Mouse (Mus musculus): ENCODE data around the gene Hif3a. TPM values are rescaled to one million over a fixed set of nuclear protein-coding genes. Genes with fewer than 3 reads are reported as not detected.

The Hif3a gene
- polyA plus RNA-seq, 1 experiment: 0.16 TPM

DNA sequence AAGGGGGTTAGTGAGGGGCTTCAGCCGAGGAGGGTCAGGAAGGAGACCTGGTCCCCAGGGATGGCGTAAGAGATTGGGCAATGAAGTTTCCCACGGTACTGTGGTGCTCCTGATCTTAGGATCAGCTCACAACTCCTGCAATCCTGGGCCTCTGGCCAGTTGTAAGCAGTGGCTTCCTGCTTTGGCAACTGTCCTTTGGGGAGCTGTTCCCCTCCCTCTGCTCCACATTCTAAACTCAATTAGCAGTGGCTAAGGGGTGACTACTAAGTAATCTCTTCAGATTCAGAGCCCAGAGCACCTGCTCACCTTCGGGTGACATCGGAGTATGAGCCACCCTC, 52.2 kb downstream of the Hif3a start:
- Histone ChIP-seq H3K36me3 (ENCODE audit: control insufficient read depth, insufficient read depth) (peaks cover 25% of the 10 kb centered on the region), H3K4me2 (ENCODE audit: low read depth) (no peak overlapping the region), H3K27me3 (ENCODE audit: control insufficient read depth, insufficient read depth, insufficient read length) (no peaks in the 10 kb centered on the region), H3K79me2 (ENCODE audit: control insufficient read depth, insufficient read depth) (no peaks in the 10 kb centered on the region), H3K4me3 (no peak overlapping the region), H3ac (ENCODE audit: control insufficient read depth, insufficient read length) (no peak overlapping the region)
- TF ChIP-seq MAX (IDR thresholded peaks at IDR 0.05; ENCODE audit: low read depth): no peak
- TF ChIP-seq POLR2A (IDR thresholded peaks at IDR 0.05; ENCODE audit: insufficient read length, low read depth): no peak
- TF ChIP-seq MYOD1 (IDR thresholded peaks at IDR 0.05; ENCODE audit: control insufficient read depth in 1 of 3, insufficient read length in 2 of 3, low read depth in 2 of 3): no peak
- TF ChIP-seq SRF (IDR thresholded peaks at IDR 0.05; ENCODE audit: control insufficient read depth, insufficient read length, low read depth): no peak
- no peak for TF ChIP-seq USF1 (IDR thresholded peaks at IDR 0.05; ENCODE audit: low read depth)
- no peak for TF ChIP-seq MYOG (IDR thresholded peaks at IDR 0.05; ENCODE audit: control insufficient read depth in 1 of 3, insufficient read depth in 1 of 3, insufficient read length in 2 of 3, low read depth in 2 of 3)
- TF ChIP-seq TCF12 (IDR thresholded peaks at IDR 0.05; ENCODE audit: insufficient read depth, poor library complexity, severe bottlenecking): no peak
- TF ChIP-seq POLR2AphosphoS2 (IDR thresholded peaks at IDR 0.05; ENCODE audit: insufficient read length, low read depth): no peak
- TF ChIP-seq CEBPB (IDR thresholded peaks at IDR 0.05; ENCODE audit: insufficient read depth, poor library complexity, severe bottlenecking): no peak
- no peak for TF ChIP-seq E2F4 (IDR thresholded peaks at IDR 0.05; ENCODE audit: insufficient read depth)

DNA sequence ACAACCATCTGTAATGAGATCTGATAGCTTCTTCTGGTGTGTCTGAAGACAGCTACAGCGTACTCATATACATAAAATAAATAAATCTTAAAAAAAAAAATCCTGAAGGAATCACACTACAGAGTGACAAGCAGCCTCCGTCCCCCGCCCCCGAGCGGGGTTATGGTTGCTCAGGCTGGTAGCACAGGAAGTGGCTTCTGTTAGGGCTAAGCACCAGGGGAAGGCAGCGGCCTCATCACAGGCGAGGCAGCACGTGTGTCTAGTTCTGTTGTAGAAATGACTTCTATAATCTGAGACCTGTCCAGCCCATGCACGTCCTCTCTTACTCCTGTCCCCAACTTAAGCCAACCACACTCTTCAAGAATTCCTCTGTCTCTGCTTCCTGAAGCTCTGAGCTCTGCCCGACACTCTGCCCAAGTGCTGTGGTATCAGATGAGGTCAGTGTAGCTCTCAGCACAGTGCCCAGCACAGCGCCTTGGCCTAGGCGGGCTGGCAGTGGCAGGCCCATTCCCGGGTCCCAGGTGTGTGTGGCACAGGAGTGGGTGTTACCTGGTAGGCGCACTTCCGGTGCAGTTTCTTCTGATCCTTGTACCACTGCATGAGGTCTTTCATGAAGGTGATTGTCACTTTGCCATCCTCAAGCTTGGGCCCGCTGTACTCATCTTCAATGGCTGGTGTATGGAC, 52.8 kb downstream of the Hif3a start:
- Histone ChIP-seq H3K36me3 (ENCODE audit: control insufficient read depth, insufficient read depth) (peaks cover 21% of the 10 kb centered on the region), H3K4me3 (no peak overlapping the region), H3K79me2 (ENCODE audit: control insufficient read depth, insufficient read depth) (no peaks in the 10 kb centered on the region), H3K4me2 (ENCODE audit: low read depth) (no peak overlapping the region), H3ac (ENCODE audit: control insufficient read depth, insufficient read length) (no peak overlapping the region), H3K27me3 (ENCODE audit: control insufficient read depth, insufficient read depth, insufficient read length) (no peaks in the 10 kb centered on the region)
- TF ChIP-seq POLR2A (IDR thresholded peaks at IDR 0.05; ENCODE audit: insufficient read length, low read depth) (no peak), TCF3 (IDR thresholded peaks at IDR 0.05; ENCODE audit: insufficient read length, low read depth) (no peak), MYOD1 (IDR thresholded peaks at IDR 0.05; ENCODE audit: control insufficient read depth in 1 of 3, insufficient read length in 2 of 3, low read depth in 2 of 3) (no peak), POLR2AphosphoS2 (IDR thresholded peaks at IDR 0.05; ENCODE audit: insufficient read length, low read depth) (no peak), E2F4 (IDR thresholded peaks at IDR 0.05; ENCODE audit: insufficient read depth) (no peak), CEBPB (IDR thresholded peaks at IDR 0.05; ENCODE audit: insufficient read depth, poor library complexity, severe bottlenecking) (no peak)

DNA sequence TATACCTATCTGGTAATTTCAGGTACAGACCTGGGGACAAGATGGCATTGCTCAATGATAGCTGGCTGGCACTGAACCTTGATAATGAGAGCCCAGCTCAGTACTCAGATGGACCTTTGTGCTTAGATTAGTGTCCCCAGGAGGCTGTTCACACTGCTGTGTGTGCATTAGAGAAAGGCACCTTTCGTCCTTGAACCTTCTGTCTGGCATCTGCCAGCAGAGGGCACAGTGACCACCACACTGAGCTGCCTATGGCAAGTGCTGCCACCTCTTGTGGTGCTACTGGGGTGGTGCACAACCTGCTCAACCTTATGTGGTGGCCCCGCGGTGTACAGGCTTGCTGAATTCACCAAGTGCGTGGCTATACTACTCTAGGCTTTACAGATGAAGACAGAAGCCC, 54.9 kb downstream of the Hif3a start:
- H3K79me2 ChIP-seq (ENCODE audit: control insufficient read depth, insufficient read depth): no peaks in the 10 kb centered on the region
- no peak overlapping the region for H3K4me3 ChIP-seq
- H3ac ChIP-seq (ENCODE audit: control insufficient read depth, insufficient read length): no peak overlapping the region
- H3K4me2 ChIP-seq (ENCODE audit: low read depth): no peak overlapping the region
- TF ChIP-seq POLR2A (IDR thresholded peaks at IDR 0.05; ENCODE audit: insufficient read length, low read depth) (no peak), TCF12 (IDR thresholded peaks at IDR 0.05; ENCODE audit: insufficient read depth, poor library complexity, severe bottlenecking) (no peak), MYOG (IDR thresholded peaks at IDR 0.05; ENCODE audit: control insufficient read depth in 1 of 3, insufficient read depth in 1 of 3, insufficient read length in 2 of 3, low read depth in 2 of 3) (no peak), TCF3 (IDR thresholded peaks at IDR 0.05; ENCODE audit: insufficient read length, low read depth) (no peak), MAX (IDR thresholded peaks at IDR 0.05; ENCODE audit: low read depth) (no peak), SRF (IDR thresholded peaks at IDR 0.05; ENCODE audit: control insufficient read depth, insufficient read length, low read depth) (no peak), POLR2AphosphoS2 (IDR thresholded peaks at IDR 0.05; ENCODE audit: insufficient read length, low read depth) (no peak), REST (IDR thresholded peaks at IDR 0.05; ENCODE audit: insufficient read depth, insufficient read length) (no peak), CEBPB (IDR thresholded peaks at IDR 0.05; ENCODE audit: insufficient read depth, poor library complexity, severe bottlenecking) (no peak), USF1 (IDR thresholded peaks at IDR 0.05; ENCODE audit: low read depth) (no peak), MYOD1 (IDR thresholded peaks at IDR 0.05; ENCODE audit: control insufficient read depth in 1 of 3, insufficient read length in 2 of 3, low read depth in 2 of 3) (no peak), E2F4 (IDR thresholded peaks at IDR 0.05; ENCODE audit: insufficient read depth) (no peak)
- no peaks in the 10 kb centered on the region for H3K27me3 ChIP-seq (ENCODE audit: control insufficient read depth, insufficient read depth, insufficient read length)
- peaks cover 21% of the 10 kb centered on the region for H3K36me3 ChIP-seq (ENCODE audit: control insufficient read depth, insufficient read depth)

DNA sequence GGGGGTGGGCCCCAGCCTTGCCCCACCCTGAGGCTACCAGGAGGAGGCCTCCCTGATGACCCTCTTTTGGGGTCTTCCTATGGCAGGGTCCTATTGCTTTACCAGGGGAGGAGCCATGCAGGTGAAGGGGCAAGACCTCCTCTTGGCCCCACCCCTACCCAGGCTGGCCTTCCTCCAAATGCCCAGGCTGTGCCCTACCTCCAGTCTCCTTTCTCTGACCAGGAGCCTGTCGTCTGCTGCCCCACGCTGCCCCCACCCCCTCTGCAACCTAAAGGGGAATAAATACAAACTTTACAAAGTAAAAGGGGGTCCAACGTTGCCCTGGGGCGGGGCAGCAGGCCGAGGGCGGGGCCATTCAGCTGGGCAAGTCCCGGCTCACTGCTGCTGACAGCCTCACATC, 57.5 kb downstream of the Hif3a start:
- TF ChIP-seq CEBPB (IDR thresholded peaks at IDR 0.05; ENCODE audit: insufficient read depth, poor library complexity, severe bottlenecking): no peak
- TF ChIP-seq MYOG (IDR thresholded peaks at IDR 0.05; ENCODE audit: control insufficient read depth in 1 of 3, insufficient read depth in 1 of 3, insufficient read length in 2 of 3, low read depth in 2 of 3): no peak
- no peak for TF ChIP-seq POLR2A (IDR thresholded peaks at IDR 0.05; ENCODE audit: insufficient read length, low read depth)
- TF ChIP-seq MYOD1 (IDR thresholded peaks at IDR 0.05; ENCODE audit: control insufficient read depth in 1 of 3, insufficient read length in 2 of 3, low read depth in 2 of 3): no peak
- no peak for TF ChIP-seq USF1 (IDR thresholded peaks at IDR 0.05; ENCODE audit: low read depth)
- no peak for TF ChIP-seq TCF12 (IDR thresholded peaks at IDR 0.05; ENCODE audit: insufficient read depth, poor library complexity, severe bottlenecking)
- no peak overlapping the region for H3ac ChIP-seq (ENCODE audit: control insufficient read depth, insufficient read length)
- peaks cover 7% of the 10 kb centered on the region for H3K36me3 ChIP-seq (ENCODE audit: control insufficient read depth, insufficient read depth)
- no peaks in the 10 kb centered on the region for H3K27me3 ChIP-seq (ENCODE audit: control insufficient read depth, insufficient read depth, insufficient read length)
- H3K79me2 ChIP-seq (ENCODE audit: control insufficient read depth, insufficient read depth): no peaks in the 10 kb centered on the region
- no peak overlapping the region for H3K4me2 ChIP-seq (ENCODE audit: low read depth)
- H3K4me3 ChIP-seq: no peak overlapping the region
